Mouse (Mus musculus): ENCODE results near the gene Lrch1. TPM values are rescaled to one million over a fixed set of nuclear protein-coding genes. Genes with fewer than 3 reads are reported as not detected.

Lrch1 gene
- polyA plus RNA-seq, 2 experiments: 2.7 to 3.4 TPM

DNA sequence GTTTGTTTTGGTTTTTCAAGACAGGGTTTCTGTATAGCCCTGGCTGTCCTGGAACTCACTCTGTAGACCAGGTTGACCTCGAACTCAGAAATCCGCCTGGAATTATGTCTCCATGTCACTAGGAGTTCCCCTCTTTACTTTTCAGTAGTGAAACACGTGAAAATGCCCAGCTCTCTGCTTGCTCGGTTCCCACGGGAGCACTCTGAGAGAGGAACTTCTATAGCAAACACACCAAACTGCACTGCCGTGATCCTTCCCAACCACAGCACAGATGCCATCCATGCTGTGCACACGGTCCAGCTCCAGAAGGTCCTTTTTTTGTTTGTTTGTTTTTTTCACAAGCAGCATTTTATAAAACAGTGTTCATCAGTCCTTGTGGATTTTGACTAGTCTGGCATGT lies 28.5 kb downstream of the Lrch1 start:
- no peak for TF ChIP-seq CTCF (IDR thresholded peaks at IDR 0.05; ENCODE audit: low read depth)
- no peak for TF ChIP-seq EP300 (IDR thresholded peaks at IDR 0.05; ENCODE audit: low read depth)
- no peak for DNase-seq (ENCODE audit: low read depth in 3 of 3, low spot score in 3 of 3)
- H3K4me2 ChIP-seq (ENCODE audit: low read depth): no peak overlapping the region
- H3K36me3 ChIP-seq (replicated peaks; ENCODE audit: control insufficient read depth, insufficient read depth, low read depth): no peaks in the 10 kb centered on the region
- H3K9ac ChIP-seq (replicated peaks): no peak overlapping the region
- WGBS (ENCODE audit: insufficient replicate concordance): 72% methylated on average over 7 of the region's 7 CpGs
- H3K27me3 ChIP-seq (ENCODE audit: control insufficient read depth, insufficient read depth, low read length): no peaks in the 10 kb centered on the region
- peaks cover 0 to 10% of the 10 kb centered on the region in 2 experiments; a peak in 3 of 4 replicates for H3K4me1 ChIP-seq (replicated peaks; ENCODE audit: control insufficient read depth in 2 of 2, insufficient read depth in 2 of 2, low read length in 1 of 2)
- H3K9me3 ChIP-seq (ENCODE audit: control insufficient read depth, low read length): no peaks in the 10 kb centered on the region
- H3K27ac ChIP-seq: no peak overlapping the region
- ATAC-seq (ENCODE audit: insufficient read depth): no peak
- no peak overlapping the region for H3K4me3 ChIP-seq (ENCODE audit: insufficient read depth in 1 of 2, low read depth in 2 of 2, low read length in 2 of 2)

DNA sequence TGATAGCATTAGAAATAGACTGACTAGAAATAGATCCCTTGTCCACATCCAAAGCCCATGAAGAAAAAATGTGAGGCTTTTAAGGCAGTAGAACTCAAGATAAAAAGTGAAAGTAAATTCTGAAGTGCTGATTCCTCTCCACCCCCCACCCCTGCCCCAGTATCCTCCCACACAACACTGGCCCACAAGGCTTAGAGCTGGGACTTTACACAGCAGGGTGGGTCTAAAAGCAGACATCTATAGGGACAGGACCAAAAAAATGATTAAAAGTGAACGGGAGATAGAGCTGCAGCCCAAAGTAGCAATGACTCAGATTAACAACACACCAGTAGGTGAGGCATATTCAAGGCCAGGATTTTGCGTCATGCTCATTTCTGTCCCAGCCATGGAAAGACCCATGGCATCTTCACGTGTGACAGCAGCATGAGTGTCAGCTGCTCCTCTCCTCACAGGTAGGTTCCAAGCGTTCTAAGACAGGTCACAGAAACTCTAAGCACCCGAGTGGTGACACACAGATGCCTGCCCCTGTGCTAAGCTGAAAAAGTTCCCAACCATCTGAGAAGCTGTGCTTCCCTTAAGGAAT lies 29.1 kb downstream of the Lrch1 start:
- H3K36me3 ChIP-seq (replicated peaks; ENCODE audit: control insufficient read depth, insufficient read depth, low read depth): no peaks in the 10 kb centered on the region
- ATAC-seq (ENCODE audit: insufficient read depth) (no peak), DNase-seq (ENCODE audit: low read depth in 3 of 3, low spot score in 3 of 3) (no peak)
- no peak overlapping the region for H3K4me3 ChIP-seq (ENCODE audit: insufficient read depth in 1 of 2, low read depth in 2 of 2, low read length in 2 of 2)
- H3K27ac ChIP-seq: no peak overlapping the region
- H3K9me3 ChIP-seq (ENCODE audit: control insufficient read depth, low read length): no peaks in the 10 kb centered on the region
- H3K4me2 ChIP-seq (ENCODE audit: low read depth): no peak overlapping the region
- H3K9ac ChIP-seq (replicated peaks): no peak overlapping the region
- 67% methylated on average over 5 of the region's 5 CpGs for WGBS (ENCODE audit: insufficient replicate concordance)
- no peaks in the 10 kb centered on the region for H3K27me3 ChIP-seq (ENCODE audit: control insufficient read depth, insufficient read depth, low read length)
- no peak for TF ChIP-seq CTCF (IDR thresholded peaks at IDR 0.05; ENCODE audit: low read depth)
- TF ChIP-seq EP300 (IDR thresholded peaks at IDR 0.05; ENCODE audit: low read depth): no peak
- peaks cover 0 to 8% of the 10 kb centered on the region in 2 experiments; a peak in 3 of 4 replicates for H3K4me1 ChIP-seq (replicated peaks; ENCODE audit: control insufficient read depth in 2 of 2, insufficient read depth in 2 of 2, low read length in 1 of 2)

DNA sequence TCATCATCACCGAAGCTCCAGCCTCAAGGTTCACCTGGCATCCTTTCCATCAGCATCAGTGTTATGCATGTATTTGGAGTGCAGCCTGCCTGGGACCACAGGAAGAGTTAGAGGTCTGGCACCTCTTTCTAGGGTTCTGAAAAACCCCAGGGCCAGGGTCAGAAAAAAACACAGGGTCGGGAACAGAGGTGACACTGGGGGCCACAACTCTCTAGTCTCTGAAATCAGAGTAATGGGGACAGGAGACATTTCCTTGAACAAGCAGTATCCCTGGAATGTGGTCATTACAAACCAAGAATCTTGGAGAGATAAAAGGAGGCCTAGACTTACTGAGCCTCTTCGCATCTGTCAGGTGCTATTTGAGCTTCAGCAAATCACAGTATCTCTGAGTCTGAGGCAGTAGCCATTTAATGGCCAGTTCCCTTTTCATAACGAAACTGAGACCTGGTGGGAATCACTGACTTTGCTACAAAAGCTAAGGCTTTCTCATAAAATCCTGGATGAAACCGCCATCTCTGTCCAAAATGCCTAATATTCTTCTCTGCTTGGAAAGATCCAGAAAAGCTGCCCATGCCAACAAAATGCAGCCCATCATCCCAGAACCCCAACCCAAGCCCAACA lies 30.1 kb downstream of the Lrch1 start:
- TF ChIP-seq CTCF (IDR thresholded peaks at IDR 0.05; ENCODE audit: low read depth) (no peak), EP300 (IDR thresholded peaks at IDR 0.05; ENCODE audit: low read depth) (no peak)
- DNase-seq (ENCODE audit: low read depth in 3 of 3, low spot score in 3 of 3) (no peak), ATAC-seq (ENCODE audit: insufficient read depth) (no peak)
- Histone ChIP-seq H3K4me2 (ENCODE audit: low read depth) (no peak overlapping the region), H3K9ac (replicated peaks) (no peak overlapping the region), H3K27ac (no peak overlapping the region), H3K4me1 (replicated peaks; ENCODE audit: control insufficient read depth in 2 of 2, insufficient read depth in 2 of 2, low read length in 1 of 2) (peaks cover 0 to 8% of the 10 kb centered on the region in 2 experiments; a peak in 3 of 4 replicates), H3K9me3 (ENCODE audit: control insufficient read depth, low read length) (no peaks in the 10 kb centered on the region), H3K36me3 (replicated peaks; ENCODE audit: control insufficient read depth, insufficient read depth, low read depth) (no peaks in the 10 kb centered on the region), H3K27me3 (ENCODE audit: control insufficient read depth, insufficient read depth, low read length) (no peaks in the 10 kb centered on the region), H3K4me3 (ENCODE audit: insufficient read depth in 1 of 2, low read depth in 2 of 2, low read length in 2 of 2) (no peak overlapping the region)
- 60% methylated on average over 5 of the region's 5 CpGs for WGBS (ENCODE audit: insufficient replicate concordance)

DNA sequence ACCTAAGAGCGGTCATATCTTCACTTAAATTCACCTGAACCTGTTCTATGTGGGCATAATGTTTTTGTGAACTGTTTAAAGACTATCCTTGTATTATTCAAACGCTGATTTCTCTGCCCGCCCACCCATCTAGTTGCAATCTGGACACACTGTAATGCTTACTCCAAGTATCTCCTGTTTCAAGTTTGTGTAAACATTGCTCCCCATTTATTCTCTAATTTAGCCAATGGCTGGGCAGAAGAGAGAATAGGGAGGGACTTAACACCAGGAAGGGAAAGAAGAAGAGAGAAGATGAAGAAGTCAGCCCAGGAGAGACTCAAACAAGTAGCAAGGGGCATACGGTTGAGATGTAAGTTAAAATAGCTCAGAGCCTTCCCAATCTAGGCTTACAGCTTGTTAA lies 31.0 kb downstream of the Lrch1 start:
- Histone ChIP-seq H3K27me3 (ENCODE audit: control insufficient read depth, insufficient read depth, low read length) (no peaks in the 10 kb centered on the region), H3K9me3 (ENCODE audit: control insufficient read depth, low read length) (no peaks in the 10 kb centered on the region), H3K9ac (replicated peaks) (no peak overlapping the region), H3K36me3 (replicated peaks; ENCODE audit: control insufficient read depth, insufficient read depth, low read depth) (no peaks in the 10 kb centered on the region), H3K4me3 (ENCODE audit: insufficient read depth in 1 of 2, low read depth in 2 of 2, low read length in 2 of 2) (no peak overlapping the region), H3K4me1 (replicated peaks; ENCODE audit: control insufficient read depth in 2 of 2, insufficient read depth in 2 of 2, low read length in 1 of 2) (peaks cover 0 to 6% of the 10 kb centered on the region in 2 experiments; a peak in 3 of 4 replicates), H3K27ac (no peak overlapping the region), H3K4me2 (ENCODE audit: low read depth) (no peak overlapping the region)
- 66% methylated on average over 4 of the region's 4 CpGs for WGBS (ENCODE audit: insufficient replicate concordance)
- ATAC-seq (ENCODE audit: insufficient read depth): no peak
- DNase-seq (ENCODE audit: low read depth in 3 of 3, low spot score in 3 of 3): no peak
- TF ChIP-seq EP300 (IDR thresholded peaks at IDR 0.05; ENCODE audit: low read depth): no peak
- TF ChIP-seq CTCF (IDR thresholded peaks at IDR 0.05; ENCODE audit: low read depth): no peak

DNA sequence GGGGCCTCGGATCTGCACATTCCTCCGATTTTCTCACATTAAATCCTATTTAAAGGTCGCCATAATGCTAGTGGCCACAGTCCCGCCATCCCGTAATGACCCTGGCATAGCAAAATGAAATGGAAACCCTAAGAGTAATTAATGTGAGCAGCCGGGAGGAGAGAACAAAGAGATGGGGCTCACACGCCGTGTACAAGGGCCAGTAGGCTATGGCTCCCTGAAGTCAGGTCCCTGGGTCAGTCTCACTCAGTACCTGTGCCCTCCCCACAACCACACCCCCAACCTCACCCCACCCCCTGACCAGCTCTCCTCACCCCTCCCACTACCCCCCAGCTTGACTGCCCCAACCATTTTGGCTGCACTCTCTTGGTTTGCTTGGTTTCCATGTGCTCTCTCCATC lies 31.6 kb downstream of the Lrch1 start:
- ATAC-seq (ENCODE audit: insufficient read depth): no peak

More for the DNA sequence above, 31.6 kb downstream of the Lrch1 start:
- Histone ChIP-seq H3K4me2 (ENCODE audit: low read depth) (no peak overlapping the region), H3K4me3 (ENCODE audit: insufficient read depth in 1 of 2, low read depth in 2 of 2, low read length in 2 of 2) (no peak overlapping the region), H3K27me3 (ENCODE audit: control insufficient read depth, insufficient read depth, low read length) (no peaks in the 10 kb centered on the region), H3K9me3 (ENCODE audit: control insufficient read depth, low read length) (no peaks in the 10 kb centered on the region), H3K9ac (replicated peaks) (no peak overlapping the region), H3K4me1 (replicated peaks; ENCODE audit: control insufficient read depth in 2 of 2, insufficient read depth in 2 of 2, low read length in 1 of 2) (peaks cover 0 to 6% of the 10 kb centered on the region in 2 experiments; a peak in 3 of 4 replicates), H3K36me3 (replicated peaks; ENCODE audit: control insufficient read depth, insufficient read depth, low read depth) (no peaks in the 10 kb centered on the region), H3K27ac (no peak overlapping the region)
- 75% methylated on average over 8 of the region's 8 CpGs for WGBS (ENCODE audit: insufficient replicate concordance)
- no peak for DNase-seq (ENCODE audit: low read depth in 3 of 3, low spot score in 3 of 3)
- TF ChIP-seq CTCF (IDR thresholded peaks at IDR 0.05; ENCODE audit: low read depth) (no peak), EP300 (IDR thresholded peaks at IDR 0.05; ENCODE audit: low read depth) (no peak)

All from liver, embryonic 14.5 days (tissue).